Mouse (Mus musculus) urinary bladder, postnatal 14 days (tissue): ENCODE data around the gene Akap13.

ENCODE experiments used
- DNase-seq: peaks from one replicate; pipeline ENCODE4 v3.0.0; 2021; ENCODE audit warnings: low spot score

The Akap13 gene

DNA sequence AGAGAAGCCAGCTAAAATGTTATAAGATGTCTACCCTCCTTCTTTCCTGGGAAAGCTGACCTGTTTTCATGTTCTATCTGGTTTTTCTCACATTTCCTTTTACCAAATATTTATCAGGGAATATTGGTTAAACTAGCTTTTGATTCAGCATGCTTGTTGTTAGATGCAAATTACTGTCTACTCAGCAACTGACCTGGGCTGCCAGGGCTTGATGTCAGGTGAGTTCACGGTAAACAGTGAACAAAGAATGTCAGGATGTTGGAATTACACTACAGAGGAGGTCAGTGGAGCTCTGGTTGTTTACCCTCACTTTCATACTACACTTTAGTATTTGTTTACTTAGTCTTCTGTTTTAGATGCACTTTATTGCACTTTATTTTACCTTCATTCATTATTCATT is 5.0 kb downstream of the Akap13 start:
- DNase-seq, result no peak

DNA sequence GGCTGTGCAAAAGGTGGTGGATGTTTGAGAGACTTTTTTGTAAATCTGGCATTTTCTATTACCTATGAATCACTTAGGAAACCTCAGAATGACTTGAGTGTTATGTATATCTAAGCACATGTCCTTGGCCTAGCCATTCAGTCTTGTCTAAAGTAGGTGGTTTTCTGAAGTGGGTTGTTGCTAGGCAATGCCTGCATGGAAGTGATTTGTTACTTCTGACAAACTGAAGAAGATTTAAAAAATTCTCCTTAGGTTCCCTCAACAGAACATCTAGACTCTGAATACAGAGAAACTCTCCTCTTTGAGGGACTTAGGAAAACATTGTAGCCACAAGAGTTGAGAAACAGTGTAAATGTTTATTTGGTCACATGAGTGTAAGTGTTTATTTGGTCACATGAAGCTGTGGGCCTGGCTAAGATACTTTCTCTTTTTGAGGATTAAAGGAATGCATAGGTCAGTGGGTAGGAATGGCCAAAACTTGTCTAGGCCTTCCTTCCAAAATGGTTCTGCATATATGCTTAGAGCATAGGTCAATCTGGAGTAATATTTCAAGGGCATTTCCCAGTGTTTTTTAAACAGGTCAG is 8.3 kb downstream of the Akap13 start:
- DNase-seq, result no peak

DNA sequence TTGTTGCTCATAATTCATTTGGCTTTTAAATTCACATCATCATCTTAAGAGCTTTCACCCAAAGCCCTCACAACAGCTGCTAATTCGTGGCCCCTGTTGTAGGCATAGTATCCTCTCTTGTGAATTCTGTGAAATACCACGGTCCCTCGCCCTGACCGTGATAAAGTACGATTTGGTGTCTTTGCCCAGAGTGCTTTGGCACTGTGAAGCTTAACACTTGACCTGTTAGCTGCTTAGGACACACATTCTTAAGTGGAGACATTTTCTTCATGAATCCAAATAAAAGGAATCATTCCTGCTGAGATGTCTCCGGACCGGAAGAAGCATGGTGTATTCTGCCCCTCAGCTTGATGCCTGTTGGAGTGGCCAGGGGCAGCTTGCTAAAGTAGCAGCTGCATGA is 12.5 kb downstream of the Akap13 start:
- no peak for DNase-seq

GRCm38 (mm10) chr7:75470318-75470925 is 15.1 kb downstream of the Akap13 start:
- DNase-seq, result no peak

GRCm38 (mm10) chr7:75472316-75473195 is 17.2 kb downstream of the Akap13 start:
- DNase-seq, result no peak

- DNase-seq, result no peak
These were observed 18.0 kb downstream of the Akap13 start for GRCm38 (mm10) chr7:75473294-75473693.

DNA sequence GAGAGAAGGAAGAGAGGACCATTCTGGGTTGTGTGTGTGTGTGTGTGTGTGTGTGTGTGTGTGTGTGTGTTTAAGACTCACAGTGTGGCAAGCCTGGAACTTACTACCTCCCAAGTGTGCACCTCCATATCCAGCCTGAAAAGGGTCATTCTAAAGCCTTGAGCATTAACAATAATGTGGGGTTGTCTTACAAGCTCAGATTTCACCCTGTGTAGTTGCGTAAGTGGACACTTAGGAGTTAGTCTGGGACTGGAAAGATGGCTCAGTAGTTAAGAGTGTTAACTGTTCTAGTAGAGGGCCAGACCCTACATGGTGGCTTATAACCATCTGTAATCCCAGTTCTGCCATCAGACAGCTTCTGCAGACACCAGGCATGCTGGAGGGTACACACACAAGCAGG is 18.7 kb downstream of the Akap13 start:
- no peak for DNase-seq

DNA sequence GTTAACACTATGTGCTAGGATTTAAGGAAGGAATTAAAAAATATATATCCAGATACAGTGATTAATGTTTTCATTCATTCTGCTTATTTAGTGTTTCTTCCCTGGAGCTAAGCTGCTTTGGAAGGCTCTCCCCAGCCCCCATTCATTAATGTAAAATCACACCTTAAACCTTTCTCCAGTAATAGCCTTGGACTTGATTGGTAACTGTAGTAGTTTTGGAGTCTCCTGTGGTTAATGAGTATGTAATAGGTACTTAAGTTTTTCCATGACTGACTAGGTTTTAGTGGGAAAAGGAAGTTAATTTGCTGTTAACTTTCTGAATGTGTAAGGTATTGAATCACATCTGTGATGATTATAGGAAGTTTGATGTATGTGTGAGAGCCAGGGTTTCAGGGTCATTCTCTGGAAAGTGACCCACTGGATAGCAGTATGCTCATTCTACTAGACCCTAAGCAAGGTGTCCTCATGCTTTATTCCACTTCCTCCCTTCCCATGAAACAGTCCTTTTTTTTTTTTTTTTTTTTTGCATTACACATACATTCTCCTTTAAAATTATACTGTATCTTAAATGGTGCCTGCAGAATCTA is 19.3 kb downstream of the Akap13 start:
- no peak for DNase-seq

- no peak for DNase-seq
These were observed 22.7 kb downstream of the Akap13 start for GRCm38 (mm10) chr7:75478060-75478459.

DNA sequence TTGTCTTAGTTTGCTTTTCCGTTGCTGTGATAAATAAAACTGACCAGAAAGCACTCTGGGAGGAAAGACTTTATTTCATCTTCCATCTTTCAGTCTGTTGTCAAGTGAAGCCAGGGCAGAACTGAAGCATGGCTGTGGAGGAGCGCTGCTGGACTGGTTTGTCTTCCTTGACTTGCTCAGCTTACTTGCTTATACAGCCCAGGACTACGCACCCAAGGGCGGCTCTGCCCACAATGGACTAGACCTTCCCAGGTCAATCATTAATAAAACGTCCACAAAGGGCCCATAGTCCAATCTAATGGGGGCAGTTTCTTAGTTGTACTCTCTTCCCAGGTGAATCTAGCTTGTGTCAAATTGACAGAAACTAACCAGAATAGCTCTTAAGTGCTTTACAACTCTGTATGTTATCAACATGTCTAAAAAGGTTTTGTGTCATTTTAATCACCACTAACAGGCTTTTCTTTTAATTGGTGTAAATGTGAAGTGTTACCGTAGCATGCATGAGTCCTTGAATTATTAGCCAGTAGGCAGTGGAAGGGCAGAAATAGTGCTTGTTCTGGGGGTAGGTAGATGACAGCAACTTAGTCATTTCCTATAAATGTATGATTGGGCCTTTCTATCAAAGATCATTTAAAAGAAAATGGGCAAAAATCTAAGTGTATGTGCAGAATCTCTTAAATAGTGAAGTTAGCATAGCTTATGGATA is 25.5 kb downstream of the Akap13 start:
- DNase-seq, result no peak

- no peak for DNase-seq
These were observed 30.7 kb downstream of the Akap13 start for GRCm38 (mm10) chr7:75486031-75486430.

DNA sequence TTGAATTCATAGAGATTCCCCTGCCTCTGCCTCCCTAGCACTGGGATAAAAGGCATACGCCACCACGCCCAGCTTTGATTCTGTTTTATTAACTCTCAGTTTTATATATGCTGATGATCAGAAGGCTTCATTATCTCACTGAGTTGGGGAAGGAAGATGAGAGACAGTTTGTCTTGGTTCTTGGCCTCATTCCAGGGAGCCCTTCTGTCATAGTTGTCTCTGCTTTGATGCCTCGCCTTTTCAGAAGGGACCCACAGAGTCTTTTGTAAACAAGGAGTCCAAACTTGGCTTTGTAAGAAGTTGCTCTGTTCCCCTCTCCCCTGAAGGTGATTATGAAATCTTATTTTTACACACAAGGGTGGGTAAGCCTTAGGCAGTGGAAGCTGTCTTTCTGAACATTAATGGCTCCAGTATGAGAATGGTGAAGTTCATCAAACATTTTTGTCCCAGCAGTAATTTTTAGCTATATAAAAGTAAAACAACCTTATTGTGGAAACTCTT is 40.7 kb downstream of the Akap13 start:
- DNase-seq, result no peak

- no peak for DNase-seq
These were observed 43.3 kb downstream of the Akap13 start for GRCm38 (mm10) chr7:75498627-75499026.

- DNase-seq, result no peak
These were observed 43.9 kb downstream of the Akap13 start for GRCm38 (mm10) chr7:75499271-75499670.

DNA sequence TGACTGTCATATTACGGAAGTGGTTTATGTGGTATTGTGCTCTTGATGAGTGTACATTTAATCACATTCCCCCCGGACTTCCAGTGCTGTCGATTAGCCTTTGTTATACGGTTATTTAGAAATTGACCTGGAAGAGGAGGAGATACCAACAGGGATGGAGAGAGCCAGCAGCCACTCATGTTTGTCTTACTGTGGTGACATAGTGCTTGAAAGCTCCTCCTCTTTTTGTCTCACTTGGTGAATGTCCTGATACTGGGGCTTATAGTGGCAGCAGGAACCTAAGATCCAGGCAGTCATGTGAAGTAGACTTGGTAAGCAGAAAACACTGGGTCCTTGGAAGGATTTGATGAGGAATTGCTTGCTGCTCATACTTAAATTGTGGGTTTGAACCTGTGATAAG is 44.8 kb downstream of the Akap13 start:
- no peak for DNase-seq

DNA sequence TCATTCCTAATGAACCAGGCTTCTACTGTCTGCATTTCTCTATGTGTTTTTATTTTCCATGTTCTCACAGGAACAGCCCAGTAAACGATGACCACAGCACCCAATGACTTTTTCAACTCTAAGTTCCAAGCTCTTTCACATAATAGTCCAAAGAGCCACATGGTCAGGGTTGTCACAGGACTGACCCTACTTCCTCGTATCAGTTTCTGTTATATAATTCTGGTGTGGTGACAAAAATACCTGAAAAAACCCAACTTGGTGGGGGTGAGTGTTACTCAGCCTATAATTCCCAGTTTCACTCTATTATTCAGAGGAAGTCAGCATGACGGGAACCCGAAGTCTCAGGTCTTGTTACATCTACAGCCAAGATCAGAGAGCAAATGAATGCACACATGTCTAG is 45.5 kb downstream of the Akap13 start:
- no peak for DNase-seq

- DNase-seq, result no peak
These were observed 49.2 kb downstream of the Akap13 start for GRCm38 (mm10) chr7:75504524-75504923.

DNA sequence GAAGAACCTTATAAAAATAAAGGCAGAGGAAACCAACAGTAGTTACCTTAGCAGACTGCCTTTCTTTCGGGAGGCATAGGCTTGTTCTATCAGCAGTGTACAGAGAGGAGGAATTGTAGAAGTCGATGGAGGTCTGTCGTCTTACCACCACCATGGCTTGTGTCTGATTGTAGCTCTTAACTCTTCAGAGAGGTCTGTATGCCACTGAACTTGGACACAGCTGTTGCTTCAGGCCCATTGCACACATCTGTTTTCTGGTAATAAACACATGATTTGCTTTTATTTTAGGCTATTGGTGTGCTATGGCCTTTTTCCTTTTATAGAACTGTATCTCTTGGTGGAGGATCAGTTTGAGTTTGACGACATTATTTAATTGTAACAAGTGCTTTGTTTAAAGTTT is 51.3 kb downstream of the Akap13 start:
- no peak for DNase-seq

- DNase-seq, result no peak
These were observed 53.9 kb downstream of the Akap13 start for GRCm38 (mm10) chr7:75509085-75509873.

DNA sequence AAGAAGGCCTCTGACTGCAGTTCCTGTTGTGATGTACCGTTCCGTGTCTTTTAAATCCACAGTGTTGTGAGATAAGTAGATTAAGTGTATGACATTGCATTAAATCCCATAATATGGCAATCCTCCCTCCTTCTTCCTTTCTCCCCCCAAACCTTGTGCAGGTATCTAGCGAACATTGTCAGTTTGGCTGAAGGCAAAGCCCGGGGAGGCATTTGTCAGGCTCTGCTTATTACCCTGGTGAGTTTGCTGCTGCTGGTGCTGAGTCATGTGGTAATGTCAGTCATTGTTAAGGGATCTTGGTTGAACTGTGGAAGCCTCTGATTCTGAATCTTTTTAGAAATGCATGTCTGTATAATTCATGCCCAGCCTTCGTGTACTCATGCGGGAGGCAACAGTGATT is 60.1 kb downstream of the Akap13 start:
- no peak for DNase-seq
